Mouse (Mus musculus): Measurements from ENCODE around the gene Prkcz. TPM values are rescaled to one million over a fixed set of nuclear protein-coding genes. Genes with fewer than 3 reads are reported as not detected.

Gene Prkcz
- polyA plus RNA-seq, 2 experiments from 2014 or later, result 9.0 to 12.2 TPM

DNA sequence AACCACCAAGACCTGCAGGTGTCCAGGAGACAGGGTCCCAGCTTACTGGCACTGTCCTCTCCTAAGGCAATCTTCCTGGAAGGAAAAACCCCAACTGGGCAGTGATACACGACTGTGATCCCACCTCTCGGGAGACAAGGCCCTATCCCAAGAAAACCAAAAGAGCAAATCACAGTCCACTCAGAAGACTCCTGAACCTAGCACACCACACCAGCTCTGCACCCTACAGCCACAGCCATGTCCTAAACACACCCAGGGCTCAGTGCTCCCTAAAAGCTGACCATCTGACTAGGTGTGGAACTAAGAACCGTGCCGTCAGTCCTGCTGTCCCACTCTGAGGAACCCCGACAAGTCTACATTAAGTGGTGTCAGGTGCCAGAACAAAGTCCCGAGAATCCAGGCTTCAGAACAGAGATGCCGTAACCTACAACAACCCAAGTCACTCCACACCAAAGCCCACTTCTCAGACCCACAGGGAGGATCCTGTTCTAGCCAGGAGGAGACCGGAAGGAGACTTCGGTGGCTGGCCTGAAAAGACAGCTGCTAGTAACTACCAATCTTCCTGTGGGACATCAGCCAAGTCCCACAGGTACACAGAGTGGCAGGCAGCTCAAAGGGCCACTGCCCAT is 142.9 kb downstream of the Prkcz start:
- no peak for ATAC-seq

- ATAC-seq, result peak; percentile 74
Measured at GRCm38 (mm10) chr4:155217241-155218103, 143.7 kb downstream of the Prkcz start.

DNA sequence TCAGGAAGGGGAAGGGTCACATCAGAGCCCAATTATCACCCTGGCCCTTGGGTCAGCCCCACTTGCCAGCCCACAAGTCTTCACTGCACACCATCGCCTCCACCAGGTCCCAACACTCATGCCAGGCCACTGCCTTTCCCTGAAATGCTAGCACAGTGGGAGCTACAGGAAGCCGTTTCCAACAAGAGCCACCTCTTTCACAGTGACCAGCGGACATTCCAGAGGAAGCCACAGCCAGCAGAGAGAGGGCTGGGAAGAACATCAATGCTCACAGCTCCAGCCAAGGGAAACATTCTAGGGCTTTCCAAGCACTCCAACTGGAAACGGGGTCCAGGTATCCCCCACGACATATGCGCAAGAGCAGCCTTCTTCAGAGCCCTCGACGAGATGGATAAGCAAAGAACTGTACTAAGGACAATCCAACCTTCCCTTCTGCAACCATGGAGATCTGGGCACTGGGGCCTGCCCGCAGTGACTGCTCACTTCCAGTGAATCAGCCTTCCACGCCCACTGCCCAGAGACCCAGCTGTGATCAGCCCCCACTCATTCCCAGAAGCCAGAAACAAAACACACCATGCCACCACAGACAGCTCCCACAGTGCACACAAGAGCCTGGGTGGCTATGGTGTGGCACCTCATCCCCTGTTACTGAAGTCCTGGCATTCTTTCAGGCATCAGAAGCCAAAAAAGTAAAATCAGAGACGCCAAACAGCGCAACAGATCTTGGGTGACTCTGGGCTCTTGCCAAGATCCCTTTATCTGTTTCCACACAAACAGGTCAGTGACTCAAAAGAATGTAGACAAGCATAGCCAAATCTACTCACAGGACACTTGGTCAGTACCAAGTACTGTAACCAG is 145.2 kb downstream of the Prkcz start:
- no peak for ATAC-seq

DNA sequence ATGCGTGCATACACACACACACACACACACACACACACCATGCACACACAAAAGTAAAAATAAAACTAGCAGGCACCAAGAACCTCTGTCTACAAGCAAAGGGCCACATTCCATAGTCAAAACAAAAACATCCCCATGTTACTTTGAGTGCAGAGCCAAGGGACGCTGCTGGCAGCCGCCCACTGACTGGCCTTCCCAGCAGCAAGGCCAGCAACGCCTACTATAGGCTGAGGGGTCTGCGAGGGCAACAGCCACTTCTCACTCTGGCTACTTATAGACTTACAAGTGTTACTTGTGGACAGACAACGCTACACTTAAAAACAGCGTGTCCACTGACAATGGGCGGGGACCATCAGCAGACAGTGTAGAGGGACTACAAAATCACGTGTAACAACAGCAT is 146.0 kb downstream of the Prkcz start:
- no peak for ATAC-seq

DNA sequence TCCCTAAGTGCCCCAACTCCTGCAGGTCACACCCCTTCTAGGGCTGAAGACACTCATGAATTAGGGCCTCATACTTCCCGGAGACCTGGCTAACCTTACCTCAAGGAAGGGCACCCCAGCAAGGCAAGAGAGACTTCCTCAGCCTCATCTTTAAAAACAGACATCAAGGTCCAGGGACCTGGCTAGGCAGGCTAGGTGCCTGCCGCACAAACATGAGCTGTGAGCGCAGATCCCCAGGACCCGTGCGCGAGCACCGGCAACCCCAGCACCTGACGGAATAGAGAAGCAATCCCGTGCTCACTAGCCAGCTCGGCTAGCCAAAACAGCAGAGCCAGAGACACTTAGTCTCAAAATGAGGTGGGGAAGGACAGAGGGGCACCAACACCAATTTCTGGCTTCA is 146.4 kb downstream of the Prkcz start:
- no peak for ATAC-seq

- no peak for ATAC-seq
Measured at GRCm38 (mm10) chr4:155214188-155214587, 147.0 kb downstream of the Prkcz start.

- no peak for ATAC-seq
Measured at GRCm38 (mm10) chr4:155213752-155214054, 147.5 kb downstream of the Prkcz start.

GRCm38 (mm10) chr4:155213052-155213751 is 148.0 kb downstream of the Prkcz start:
- ATAC-seq, result no peak

Other genes starting within 250 kb of the Prkcz start
- 10 to 100 TPM; 20.6 to 28.2 TPM for gene Ski, start 138.8 kb downstream of the Prkcz start, polyA plus RNA-seq (2017; shearing (Covaris generic))
- gene Faap20, start 111.6 kb downstream of the Prkcz start, polyA plus RNA-seq (2017; shearing (Covaris generic)), result 10 to 100 TPM; 50.4 to 58.5 TPM
- gene Gabrd, start 36.8 kb upstream of the Prkcz start, polyA plus RNA-seq (2017; shearing (Covaris generic)), result 1 to 10 TPM; 1.6 to 2.4 TPM
- 1 to 10 TPM; 3.8 to 4.4 TPM for gene Cfap74, start 47.8 kb upstream of the Prkcz start, polyA plus RNA-seq (2017; shearing (Covaris generic))
- gene Tmem52, start 107.8 kb upstream of the Prkcz start, polyA plus RNA-seq (2017; shearing (Covaris generic)), result not detected
- gene Gnb1, start 130.0 kb upstream of the Prkcz start, polyA plus RNA-seq (2017; shearing (Covaris generic)), result 100 to 1,000 TPM; 291 TPM
- gene Nadk, start 201.0 kb upstream of the Prkcz start, polyA plus RNA-seq (2017; shearing (Covaris generic)), result 10 to 100 TPM; 64.7 to 81.5 TPM
- 1 to 10 TPM; 9.1 to 9.7 TPM for gene Slc35e2, start 240.1 kb upstream of the Prkcz start, polyA plus RNA-seq (2017; shearing (Covaris generic))